Mouse (Mus musculus) stomach, postnatal 0 days (tissue): Measurements from ENCODE around the gene Bub3.

Experiments used
- CTCF ChIP-seq: IDR thresholded peaks from 2 replicates; pipeline ENCODE4 v1.5.1; 2016; ENCODE audit warnings: antibody characterized with exemption, low read depth, mild to moderate bottlenecking, moderate library complexity
- EP300 ChIP-seq: optimal IDR thresholded peaks from 2 replicates; pipeline ENCODE3; 2016; ENCODE audit warnings: antibody characterized with exemption

DNA sequence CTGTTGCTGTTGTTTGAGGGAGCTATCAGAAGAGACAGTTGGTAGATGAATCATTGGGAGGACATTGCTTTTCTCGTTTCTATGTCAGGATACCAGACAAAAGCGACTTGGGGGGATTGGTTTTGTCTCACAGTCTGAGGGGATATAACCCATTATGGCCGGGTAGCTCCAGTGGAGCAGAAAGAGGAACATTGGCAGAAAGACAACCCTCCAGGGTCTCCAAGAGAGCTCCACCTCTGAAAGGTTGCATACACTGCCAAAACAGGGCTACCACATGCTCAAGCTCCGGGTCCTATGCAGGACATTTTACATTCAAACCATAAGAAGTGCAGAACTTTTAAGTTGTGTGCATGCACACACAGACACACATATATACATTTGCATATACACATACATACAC is 45.5 kb downstream of the Bub3 start:
- TF ChIP-seq EP300 (no peak), CTCF (no peak)
